Mouse (Mus musculus) brain, embryonic 14.5 days (tissue): ENCODE results near the gene Ccdc69.

Experiments
- CTCF ChIP-seq: fragments of 200-500 bp; IDR thresholded peaks from 2 replicates; pipeline ENCODE4 v1.5.1; 2012; ENCODE audit warnings: inconsistent platforms, mild to moderate bottlenecking, moderate library complexity, borderline replicate concordance; ENCODE audit not compliant: insufficient read depth, insufficient read length; ENCODE audit errors: extremely low read depth
- POLR2A ChIP-seq: fragments of 200-500 bp; IDR thresholded peaks from 2 replicates; pipeline ENCODE4 v1.6.1; 2012; ENCODE audit warnings: mild to moderate bottlenecking, inconsistent platforms, borderline replicate concordance; ENCODE audit not compliant: poor library complexity, insufficient read depth, insufficient read length, severe bottlenecking; ENCODE audit errors: extremely low read depth

- TF ChIP-seq POLR2A = no peak
- TF ChIP-seq CTCF = no peak
Observed at GRCm38 (mm10) chr11:55069023-55069422, 8.9 kb downstream of the Ccdc69 start.
